Mouse (Mus musculus) heart, adult 9 months (tissue): ENCODE results near the gene Ubac1.

ENCODE experiments used
- DNase-seq, 2 experiments: peaks; one replicate each; pipeline ENCODE4 v3.0.0; 2022; ENCODE audit warnings: low spot score in 2 of 2

Gene Ubac1

DNA sequence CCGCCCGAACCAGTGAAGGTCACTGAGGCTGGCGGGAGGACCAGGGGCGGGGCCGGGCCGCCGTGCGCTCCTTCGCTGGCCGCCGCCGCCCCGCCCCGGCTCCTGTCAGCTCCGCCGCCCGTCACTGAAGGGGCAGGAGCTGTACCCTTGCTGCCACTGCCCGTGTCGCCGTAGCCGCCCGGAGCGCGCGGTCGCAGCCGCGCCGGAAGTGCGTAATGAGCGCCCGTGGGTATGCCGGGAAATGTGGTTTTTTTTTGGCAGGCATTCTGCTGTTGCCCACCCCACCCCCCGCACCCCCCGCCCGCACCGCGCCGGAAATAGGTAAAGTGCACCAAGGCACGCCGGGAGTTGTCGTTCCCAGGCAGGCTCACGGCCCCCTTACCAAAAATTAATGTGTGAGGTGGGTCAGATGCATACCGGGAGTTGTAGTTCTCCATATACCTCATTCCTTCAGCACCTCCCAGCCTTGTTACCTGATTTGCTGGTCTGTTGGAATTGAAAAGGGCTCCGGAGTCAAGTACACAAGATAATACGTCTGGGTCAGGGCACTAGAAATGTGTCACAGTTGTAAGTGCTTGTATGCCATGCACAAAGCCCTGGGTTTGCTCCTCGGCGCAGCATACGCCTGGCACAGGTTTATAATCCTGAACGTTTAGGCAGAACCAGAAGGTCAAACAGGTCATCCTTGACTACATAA, at the start of gene Ubac1:
Ubac1 (minus strand) TSS at position 187 of the 697 bp plus-strand sequence.
- peak; percentile 90 for DNase-seq

DNA sequence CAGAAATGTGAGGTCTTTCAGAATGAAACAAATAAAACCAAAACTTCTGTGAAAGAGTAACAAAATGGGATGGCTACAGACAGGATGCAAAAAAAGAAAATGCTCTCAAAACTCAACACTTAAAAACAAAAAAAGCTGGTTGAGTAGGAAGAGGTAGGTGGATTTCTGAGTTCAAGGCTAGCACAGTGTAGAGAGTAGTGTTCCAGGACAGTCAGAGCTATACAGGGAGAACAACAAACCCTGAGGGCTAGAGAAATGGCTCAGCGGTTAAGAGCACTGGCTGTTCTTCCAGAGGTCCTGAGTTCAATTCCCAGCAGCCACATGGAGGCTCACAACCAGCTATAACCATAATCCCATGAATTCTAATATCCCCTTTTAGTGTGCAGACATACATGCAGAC, 47.0 kb upstream of the Ubac1 start:
- DNase-seq: no peak

DNA sequence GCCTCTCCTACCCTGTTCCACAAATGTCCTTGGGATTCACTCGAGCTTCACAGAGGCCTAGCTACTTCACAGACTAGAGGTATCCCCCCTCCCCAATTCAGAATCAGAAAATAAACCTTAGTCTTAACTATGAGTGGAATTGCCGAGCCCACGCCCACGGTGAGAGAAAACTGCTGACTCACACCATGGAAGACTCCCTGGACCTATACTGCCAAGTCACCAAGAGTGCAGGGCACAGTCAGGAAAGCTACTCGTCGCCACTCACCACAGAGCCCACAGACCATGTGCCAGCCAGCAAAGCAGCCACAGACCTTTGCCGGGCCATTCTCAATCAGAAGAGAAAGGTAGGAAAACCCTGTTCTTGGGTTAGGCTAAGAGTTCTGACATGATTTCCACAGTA, 46.6 kb upstream of the Ubac1 start:
- DNase-seq: no peak

DNA sequence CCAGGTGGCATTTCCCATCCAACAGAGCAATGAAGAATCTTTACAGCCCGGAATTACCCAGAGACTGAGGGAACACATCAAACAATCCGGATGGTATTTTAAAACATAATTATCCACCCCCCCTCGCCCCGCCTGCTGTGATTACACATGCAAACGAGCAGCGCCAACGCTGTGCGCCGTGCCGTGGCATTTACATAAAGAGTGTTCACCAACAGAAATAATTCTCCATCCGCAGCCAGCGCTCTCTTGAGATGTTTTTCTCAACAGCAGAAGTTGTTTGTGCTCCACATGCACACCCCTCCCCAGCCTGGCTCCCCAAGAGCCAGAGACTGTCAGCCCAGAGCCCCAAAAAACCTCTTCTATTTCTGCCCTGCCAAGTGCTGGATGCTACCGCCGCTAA, 45.0 kb upstream of the Ubac1 start:
- DNase-seq: no peak

DNA sequence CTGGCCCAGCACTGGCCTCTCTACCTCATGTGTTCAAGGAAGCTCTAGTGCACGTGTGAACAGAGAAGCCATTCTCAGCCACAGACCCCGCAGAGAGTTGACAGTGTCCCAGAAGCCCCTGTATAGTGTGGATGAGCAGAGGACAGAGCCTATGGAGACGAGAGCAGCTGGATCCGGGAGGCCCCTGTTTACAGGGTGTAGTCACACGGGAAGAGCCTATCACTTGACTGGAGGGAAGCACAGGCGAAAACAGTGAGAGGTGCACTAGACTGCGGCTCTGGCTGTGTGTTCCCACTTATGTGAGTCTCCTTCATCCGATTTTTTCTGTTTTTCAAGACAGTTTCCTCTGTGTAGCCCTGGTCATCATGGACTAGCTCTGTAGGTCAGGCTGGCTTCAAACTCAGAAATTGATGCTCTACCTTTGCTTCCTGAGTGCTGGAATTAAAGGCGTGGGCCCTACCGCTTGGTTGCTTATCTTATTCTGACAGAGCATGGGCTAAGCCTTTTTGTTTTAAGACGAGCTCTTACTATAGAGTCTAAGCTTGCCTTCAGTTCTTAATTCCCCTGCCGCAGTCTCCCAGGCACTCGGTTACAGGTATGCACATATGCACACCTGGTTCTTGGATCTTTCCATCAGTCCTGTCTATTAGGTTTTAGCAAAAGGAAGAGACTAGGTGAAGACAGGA, 41.3 kb upstream of the Ubac1 start:
- DNase-seq: no peak

DNA sequence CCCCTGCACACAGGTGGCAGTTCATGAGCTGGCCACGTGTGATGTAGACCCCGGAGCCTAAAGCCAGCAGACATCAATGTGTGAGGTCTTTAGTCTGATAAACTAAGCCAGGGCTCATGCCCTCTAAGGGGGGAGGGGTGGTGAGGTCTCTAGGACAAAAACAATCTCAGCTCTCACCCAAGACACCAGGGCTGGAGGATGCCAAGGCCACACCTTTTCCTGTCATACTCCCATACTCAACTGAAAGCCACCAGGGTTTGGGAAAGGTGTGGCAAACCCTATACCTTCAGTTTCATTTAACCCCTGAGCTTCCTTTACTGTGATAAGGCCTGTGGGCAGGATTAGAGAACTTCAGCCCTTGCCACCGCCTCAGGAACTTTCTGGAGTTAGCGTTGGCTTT, 40.7 kb upstream of the Ubac1 start:
- DNase-seq: no peak

DNA sequence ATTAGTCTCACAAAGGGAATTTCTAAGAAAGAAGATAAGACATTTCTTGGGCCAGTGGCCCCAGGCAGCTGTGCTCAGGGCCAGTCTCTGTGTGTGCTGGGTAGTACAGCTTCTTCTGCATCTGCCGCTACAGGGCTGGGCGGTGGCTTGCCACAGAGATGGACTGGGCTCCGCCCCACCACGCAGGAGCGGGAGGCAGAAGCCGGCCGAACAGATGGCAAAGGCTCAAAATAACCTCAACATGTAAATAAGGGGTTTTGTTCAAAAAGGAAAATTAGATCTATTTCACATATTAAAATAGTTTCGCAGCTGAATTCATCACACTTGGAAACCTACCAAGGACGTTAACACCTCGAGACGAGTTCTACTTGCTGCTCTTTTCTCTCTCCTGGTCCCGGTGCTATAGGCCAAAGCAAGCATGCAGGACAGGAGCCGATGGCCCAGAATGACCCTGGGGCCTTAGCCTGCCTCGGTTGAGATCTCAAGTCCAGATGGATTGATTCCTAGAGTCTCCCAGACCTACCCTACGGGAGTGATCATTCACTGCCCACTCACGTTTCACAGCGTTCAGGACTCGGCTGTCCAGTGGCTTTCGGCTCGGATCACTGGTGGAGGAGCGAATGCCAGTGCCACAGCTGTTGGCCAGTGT, 39.6 kb upstream of the Ubac1 start:
- DNase-seq: no peak

DNA sequence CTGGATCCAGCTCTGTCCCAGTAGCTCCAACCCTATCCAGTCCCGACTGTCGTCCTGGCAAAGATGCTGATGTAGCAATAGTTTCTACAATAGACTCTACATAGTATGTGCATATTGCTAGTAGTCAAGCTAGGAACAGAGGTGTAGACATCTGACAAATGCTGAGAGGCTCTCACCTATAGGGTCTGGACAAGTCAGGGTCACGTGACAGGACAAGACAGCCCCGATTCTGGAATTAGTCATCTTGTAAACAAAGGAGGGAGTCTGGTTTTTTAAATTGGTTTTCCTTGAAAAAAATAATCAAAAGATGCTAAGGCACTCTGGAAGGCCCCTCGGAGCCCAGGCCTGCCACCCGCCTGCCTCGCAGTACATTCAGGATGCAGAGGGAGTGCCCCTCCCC, 35.5 kb upstream of the Ubac1 start:
- DNase-seq: no peak

DNA sequence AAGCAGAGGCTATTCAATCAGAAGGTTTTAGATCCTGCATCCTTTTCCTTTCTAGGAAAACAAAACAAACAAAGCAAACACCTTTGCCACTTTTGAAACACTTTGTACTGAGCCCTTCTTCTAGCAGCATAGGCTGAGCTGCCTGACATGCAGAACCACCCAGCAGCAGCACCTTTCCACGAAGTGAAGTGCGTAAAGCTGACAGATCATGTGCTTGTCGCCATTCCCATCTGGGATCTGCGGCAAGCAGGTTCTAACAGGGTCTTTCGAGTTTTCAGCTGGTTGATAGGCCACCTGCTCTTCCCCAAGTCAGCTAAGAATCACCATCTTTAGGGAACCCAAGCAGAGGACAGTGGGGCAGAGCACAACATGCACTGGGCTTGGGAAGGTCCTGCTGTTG, 34.7 kb upstream of the Ubac1 start:
- DNase-seq: no peak

DNA sequence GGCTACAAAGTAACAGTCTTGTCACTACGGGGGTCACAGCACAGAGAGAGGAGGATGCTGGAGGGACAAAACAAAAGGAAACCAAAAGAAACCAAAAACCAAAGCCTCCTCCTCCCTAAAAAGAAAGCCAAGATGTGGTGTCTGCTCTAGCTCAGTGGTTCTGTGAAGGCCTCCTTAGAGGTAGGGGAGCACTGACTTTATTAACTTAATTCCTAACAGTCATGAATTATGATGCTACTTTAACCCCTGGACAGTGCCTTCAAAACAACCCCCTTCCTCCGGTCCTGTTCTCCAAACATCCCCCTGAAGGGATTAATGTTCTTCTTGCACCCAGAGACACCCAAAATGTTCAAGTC, 34.2 kb upstream of the Ubac1 start:
- DNase-seq: no peak

DNA sequence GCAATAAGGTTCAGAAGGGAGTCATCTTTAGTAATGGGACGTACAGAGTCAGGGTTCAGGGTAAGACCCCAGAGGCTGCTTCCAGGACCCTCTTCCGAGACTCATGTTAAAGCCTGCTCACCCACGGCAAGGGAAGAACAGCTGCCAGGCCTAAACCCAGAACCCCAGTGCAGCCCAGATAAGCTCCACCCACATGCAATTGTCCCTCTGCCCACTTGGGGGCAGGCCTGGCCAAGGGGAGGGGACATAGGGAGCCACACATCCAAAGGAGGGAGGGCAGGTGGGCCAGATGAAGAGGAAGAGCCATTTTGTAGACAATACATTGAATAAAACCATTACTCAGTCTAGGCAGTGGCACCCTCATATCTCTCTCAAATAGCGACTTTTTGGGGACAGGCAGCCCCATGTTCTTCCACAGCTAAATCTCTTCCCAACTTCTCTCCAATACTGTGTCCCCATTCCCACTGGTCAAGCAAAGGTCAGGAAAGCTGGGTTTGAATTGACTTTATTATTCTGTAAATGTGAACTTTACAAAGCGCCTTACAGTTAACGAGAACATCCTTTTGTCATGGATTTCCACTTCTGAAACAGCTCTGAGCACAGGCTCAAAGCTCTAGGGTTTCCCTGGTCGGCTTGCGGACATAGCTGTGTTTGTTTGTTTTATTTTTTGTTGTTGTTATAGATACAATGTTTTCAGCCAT, 33.6 kb upstream of the Ubac1 start:
- DNase-seq: peak; percentile 42 to 51

DNA sequence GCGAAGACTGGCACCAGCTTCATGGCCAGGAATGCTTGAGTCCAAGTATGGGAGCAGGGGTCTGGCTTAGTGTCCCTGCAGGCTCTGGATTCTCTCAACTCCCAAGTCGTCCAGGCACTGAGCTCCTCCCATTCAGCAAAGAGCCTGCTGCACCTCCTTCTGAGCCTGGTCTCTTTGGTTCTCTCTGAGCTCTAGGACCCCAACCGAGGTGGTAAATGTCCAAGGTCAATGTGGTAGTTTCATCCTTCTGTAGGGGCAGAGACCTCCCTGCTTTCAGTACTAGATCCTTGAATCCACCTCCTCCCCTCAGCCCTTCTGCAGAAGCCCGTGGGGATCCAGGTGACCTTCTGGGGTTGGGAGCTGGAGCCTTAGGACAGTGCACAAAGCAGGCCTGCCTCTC, 31.3 kb upstream of the Ubac1 start:
- no peak for DNase-seq

DNA sequence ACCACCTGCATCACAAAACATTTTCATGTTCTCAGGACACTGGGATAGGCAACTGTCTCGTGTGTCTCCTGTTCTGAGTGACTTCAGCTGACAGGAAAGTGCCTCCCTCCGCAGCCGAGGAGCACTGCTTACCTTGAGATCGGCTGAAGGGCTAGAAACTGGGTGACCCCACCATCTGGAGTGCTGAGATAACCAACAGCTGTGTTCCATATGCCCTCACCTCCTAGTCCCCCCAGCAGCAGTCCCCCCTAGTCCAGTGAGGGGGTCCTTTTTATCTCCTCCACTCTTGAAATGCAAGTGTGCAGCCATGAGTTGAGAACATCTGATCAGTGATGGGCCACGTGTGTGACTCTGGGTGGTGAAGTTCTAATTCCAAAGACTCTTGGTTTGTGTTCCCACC, 27.3 kb upstream of the Ubac1 start:
- DNase-seq: no peak

DNA sequence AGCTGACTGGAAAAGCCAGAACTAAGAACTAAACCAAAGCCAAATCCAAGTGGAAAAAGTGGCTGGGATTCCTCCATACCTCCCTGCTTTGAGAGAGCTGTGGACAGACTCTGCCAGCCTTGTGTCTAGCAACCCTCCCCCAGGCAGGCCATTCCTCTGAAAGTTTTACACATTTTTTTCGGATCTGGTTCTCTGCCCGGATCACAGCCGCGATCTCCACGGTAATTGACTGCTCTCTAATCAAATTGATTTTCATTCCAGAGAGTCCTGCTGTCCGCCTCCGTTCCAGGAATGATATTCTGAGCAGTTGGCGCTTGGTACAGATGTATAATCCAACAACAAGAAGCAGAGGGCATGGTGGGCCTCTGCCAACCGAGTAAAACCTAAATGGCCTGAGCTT, 22.7 kb upstream of the Ubac1 start:
- no peak for DNase-seq

DNA sequence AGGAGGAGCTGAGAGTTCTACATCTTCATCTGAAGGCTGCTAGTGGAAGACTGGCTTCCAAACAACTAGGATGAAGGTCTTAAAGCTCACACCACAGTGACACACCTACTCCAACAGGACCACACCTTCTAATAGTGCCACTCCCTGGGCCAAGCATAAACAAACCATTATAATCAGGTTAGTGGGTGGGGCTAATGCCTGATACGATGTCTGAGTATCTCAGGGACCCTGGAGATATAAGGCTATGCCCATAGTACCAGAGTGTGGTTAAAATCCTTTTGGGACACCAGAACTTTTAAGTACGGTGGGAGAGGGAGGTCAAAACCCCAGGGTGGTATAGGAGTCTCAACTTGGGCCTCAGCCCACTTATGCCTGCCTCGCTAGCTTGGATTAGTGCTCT, 21.1 kb upstream of the Ubac1 start:
- no peak for DNase-seq

DNA sequence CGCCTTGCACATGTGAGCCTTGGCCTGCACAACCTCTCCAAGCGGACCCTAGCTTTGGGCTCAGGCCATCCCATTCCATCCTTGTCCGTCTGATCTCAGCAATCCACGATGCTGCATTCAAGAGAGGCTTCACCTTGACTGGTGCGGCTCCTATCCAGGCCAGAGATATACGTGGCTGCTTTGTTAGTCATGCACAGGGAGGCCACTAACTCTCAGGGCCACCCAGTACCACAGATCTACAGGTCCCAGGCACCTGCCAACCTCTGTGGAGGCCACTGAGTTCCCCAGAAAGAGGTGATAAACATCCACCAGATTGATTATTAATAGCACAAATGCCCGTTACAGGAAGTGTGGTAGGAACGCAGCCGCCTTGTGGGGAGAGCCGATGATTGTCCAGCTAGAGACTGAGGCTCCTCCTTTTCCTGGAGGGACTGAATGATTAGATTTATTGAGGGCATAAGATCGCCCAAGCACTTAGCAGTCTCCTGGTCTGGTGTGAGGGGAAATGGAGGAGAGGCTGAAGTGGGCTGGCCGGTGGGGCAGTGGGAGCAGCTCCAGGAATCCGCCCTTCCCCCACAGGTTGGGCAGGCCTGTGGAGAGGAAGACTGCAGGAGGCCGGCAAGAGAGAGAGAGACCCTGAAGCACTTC, 19.7 kb upstream of the Ubac1 start:
- no peak for DNase-seq

DNA sequence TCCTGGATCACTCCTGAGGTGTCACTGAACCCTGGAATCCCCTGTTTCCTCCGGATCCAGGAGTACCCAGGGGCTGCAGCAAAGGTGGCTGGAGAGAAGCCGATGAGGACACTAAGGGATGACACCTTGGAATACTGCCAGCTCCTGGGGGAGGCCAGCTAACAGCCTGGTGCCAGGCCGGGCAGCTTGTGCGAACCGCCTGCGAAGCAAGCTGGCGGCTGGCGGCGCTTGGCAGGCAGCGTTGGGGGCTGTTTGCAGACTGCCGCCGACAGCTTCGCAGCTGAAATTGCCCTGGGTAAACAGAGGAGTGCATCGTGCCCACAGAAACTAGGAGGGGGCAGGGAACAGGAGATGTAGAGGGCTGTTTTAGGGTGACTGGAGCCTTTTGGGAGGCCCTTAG, 18.4 kb upstream of the Ubac1 start:
- DNase-seq: no peak

DNA sequence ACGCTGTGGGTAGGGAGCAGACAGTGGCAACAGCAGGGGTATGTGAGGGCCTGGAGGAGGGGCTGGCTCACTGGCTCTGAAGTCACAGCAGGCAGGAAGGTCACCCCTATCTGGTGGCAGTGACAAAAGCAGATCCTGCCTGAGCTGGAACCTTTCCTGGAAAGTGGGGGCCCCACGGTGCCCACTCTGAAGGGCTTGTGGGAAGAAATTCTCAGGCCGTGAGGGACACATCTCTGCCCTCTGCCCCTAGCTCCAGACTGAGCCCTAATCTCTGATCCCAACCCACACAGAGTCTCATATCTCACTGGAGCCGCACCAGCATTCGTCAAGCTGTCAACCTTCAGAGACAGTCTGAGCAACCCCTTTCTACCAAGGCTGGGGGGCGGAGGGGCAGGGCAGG, 15.8 kb upstream of the Ubac1 start:
- DNase-seq: peak in 1 of 2 experiments; percentile 16

DNA sequence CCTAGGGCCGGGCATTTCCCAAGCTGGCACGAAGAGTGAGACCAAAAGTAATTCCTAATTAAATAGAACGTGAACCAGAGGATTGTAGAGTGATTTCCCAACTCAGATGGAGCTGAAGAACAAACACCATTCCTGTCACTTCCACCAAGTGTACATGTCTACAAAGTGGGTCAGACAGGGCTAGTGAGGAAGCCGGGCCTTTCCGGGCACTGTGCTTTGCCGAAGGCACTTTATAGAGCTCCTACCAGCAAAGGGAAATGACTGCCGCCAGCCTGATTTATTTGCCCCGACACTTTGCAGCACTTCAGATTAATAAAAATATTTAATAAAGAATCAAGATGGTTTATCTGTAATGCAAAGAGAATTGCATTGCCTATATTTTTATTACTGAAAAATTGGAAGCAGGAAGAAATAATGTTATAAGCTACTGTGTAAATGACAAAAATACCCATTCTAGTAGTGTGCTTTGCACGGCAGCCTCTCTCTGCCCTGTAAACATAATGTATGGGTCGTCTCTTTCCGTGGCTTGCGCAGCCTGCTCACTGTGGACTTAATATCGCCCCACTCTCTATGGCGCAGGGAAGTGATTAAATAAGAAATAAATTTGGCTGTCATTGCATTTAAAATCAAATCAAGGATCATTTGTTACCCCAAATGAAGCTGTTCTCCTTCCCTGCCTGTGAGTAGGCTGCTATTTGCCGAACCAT, 12.9 kb upstream of the Ubac1 start:
- no peak for DNase-seq

DNA sequence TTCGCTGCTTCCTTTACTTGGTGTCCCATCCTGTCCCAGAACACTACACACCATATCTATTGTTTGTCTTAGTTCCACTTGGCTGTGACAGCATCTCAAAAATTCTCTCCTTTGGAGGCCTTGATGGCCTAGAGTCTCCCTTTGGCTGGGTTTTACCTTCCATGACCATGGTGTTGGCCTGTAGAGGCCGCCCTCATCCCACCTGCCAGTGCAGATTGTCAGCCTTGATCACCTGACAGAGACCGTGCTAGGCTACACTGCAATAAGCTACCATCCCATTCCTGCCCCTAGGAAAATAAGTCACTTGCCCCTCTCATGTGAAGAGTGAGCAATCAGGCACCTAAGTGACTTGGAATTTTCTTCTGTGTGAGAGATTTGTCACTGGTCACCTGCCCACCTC, 8.7 kb upstream of the Ubac1 start:
- DNase-seq: no peak
